8 mouse cellular contexts compared by ENCODE assay signal in the genomic region with DNA sequence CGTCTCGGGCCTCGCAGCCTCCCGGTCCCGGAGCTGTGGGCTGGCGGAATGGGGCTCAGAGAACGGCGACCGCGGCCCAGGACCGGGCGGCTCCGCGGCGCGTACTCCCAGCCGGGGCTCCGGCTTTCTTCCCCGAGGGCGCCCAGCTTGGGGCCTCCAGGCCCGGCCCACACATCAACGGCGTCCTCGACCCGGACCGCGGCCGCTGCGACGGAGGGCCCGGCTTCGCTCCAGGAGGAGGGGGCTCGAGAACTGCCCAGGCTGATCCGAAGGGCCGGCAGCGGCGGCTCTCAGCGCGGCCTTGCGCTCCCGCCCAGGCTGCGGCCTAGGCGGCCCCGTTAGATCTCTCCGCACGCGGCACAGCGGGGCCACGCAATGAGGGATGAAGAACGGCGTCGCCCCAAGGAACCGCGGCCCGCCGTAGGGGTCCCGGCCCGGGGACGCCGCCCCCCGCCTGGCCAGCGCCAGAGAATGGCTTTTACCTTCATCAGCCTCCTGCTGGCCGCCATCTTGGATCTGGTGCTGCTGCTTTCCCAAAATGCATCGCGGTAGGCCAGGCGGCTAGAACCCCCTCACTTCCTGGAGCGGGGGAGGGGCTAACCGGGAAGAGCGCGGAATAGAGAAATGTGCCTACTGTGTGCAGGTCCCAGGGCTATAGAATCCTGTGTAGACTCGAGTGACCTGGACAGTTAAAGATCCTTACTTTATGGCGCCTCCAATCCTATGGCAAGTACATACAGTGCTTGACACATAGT. TPM values are rescaled to one million over a fixed set of nuclear protein-coding genes. Genes with fewer than 3 reads are reported as not detected.
DNase-seq lines count a peak whose midpoint lies in the region; ATAC-seq lines count a peak whose summit lies in the region.

No protein-coding gene starts in this region.

- no peaks in the 10 kb centered on the region for H3K27me3 ChIP-seq in hindbrain, embryonic 14.5 days (ENCODE audit: control insufficient read depth, insufficient read depth, low read length)

- H3K4me1 ChIP-seq in hindbrain, embryonic 14.5 days (replicated peaks; ENCODE audit: control insufficient read depth, insufficient read depth, low read length): peaks cover 14% of the 10 kb centered on the region

- DNase-seq in T-cell, adult 2 months (ENCODE audit: low spot score): peak; percentile 79
- DNase-seq in cerebellum, postnatal 25 days: peak; percentile 88 to 91
- DNase-seq in frontal cortex, postnatal 25 days (ENCODE audit: low spot score in 2 of 2): peak; percentile 76 to 77
- peak; percentile 82 for DNase-seq in hindbrain, embryonic 14.5 days (ENCODE audit: low spot score)
- peak; percentile 85 to 86 for DNase-seq in layer of hippocampus, postnatal 36 days
- peak; percentile 87 for DNase-seq in lung, postnatal 25 days (ENCODE audit: low spot score)
- peak; percentile 85 for DNase-seq in retina, embryonic 14.5 days (ENCODE audit: low spot score)
- DNase-seq in thymus, postnatal 36 days: peak; percentile 86 to 88

- peak overlapping the region; percentile 73; the same call in 1 of the 2 replicates for H3K27ac ChIP-seq in hindbrain, embryonic 14.5 days

- H3K4me2 ChIP-seq in hindbrain, embryonic 14.5 days (replicated peaks): peak overlapping the region; percentile 89

- no peaks in the 10 kb centered on the region for H3K9me3 ChIP-seq in hindbrain, embryonic 14.5 days (ENCODE audit: control insufficient read depth, low read length)

- ATAC-seq in hindbrain, embryonic 14.5 days (ENCODE audit: low FRiP score): peak; percentile 91

- WGBS in hindbrain, embryonic 14.5 days: under 1% methylated on average over 70 of the region's 72 CpGs

- no peaks in the 10 kb centered on the region for H3K36me3 ChIP-seq in hindbrain, embryonic 14.5 days (replicated peaks; ENCODE audit: control insufficient read depth, insufficient read depth)

- peak overlapping the region; percentile 99 for H3K4me3 ChIP-seq in hindbrain, embryonic 14.5 days (replicated peaks; ENCODE audit: low read length)

- peak overlapping the region; percentile 98 for H3K9ac ChIP-seq in hindbrain, embryonic 14.5 days

RNA-seq across cellular contexts. Expression of gene Ube2l3, which starts 1.3 kb away (rescaled TPM):
- 278 and 290 TPM in 2 replicates for polyA plus RNA-seq in hindbrain, embryonic 14.5 days (2014; fragmentation: Nextera tagmentation; extraction: Ambion mirVana)
- total RNA-seq in layer of hippocampus, postnatal 36 days (2021): 100 to 1,000 TPM; 157 to 159 TPM

RNA-seq across cellular contexts. Expression of gene Rimbp3, which starts 7.3 kb away (rescaled TPM):
- polyA plus RNA-seq in hindbrain, embryonic 14.5 days (2014; fragmentation: Nextera tagmentation; extraction: Ambion mirVana): 2.0 and 2.2 TPM in 2 replicates
- total RNA-seq in layer of hippocampus, postnatal 36 days (2021): 1 to 10 TPM; 3.0 to 3.5 TPM

RNA-seq across cellular contexts. Expression of gene Hic2, which starts 32.2 kb away (rescaled TPM):
- polyA plus RNA-seq in hindbrain, embryonic 14.5 days (2014; fragmentation: Nextera tagmentation; extraction: Ambion mirVana): 5.1 and 5.5 TPM in 2 replicates
- 1 to 10 TPM; 4.5 to 5.9 TPM for total RNA-seq in layer of hippocampus, postnatal 36 days (2021)

RNA-seq across cellular contexts. Expression of gene Ccdc116, which starts 54.1 kb away (rescaled TPM):
- polyA plus RNA-seq in hindbrain, embryonic 14.5 days (2014; fragmentation: Nextera tagmentation; extraction: Ambion mirVana): 3.6 and 3.7 TPM in 2 replicates
- 1 to 10 TPM; 1.5 to 1.7 TPM for total RNA-seq in layer of hippocampus, postnatal 36 days (2021)

RNA-seq across cellular contexts. Expression of gene Ydjc, which starts 56.7 kb away (rescaled TPM):
- polyA plus RNA-seq in hindbrain, embryonic 14.5 days (2014; fragmentation: Nextera tagmentation; extraction: Ambion mirVana): 47.5 and 49.2 TPM in 2 replicates
- total RNA-seq in layer of hippocampus, postnatal 36 days (2021): 10 to 100 TPM; 27.2 to 29.3 TPM

Comparison
In these comparisons a context has a peak if more than half of its experiments do, and no peak if none do; other contexts are left out.
1. Peak in every context shown above with its lines: DNase-seq, ATAC-seq, H3K4me3 ChIP-seq and H3K27ac ChIP-seq.